Comparison of ENCODE assay signal across 8 mouse cellular contexts in genomic region chr1:23382806-23383653, GRCm38 (mm10). TPM values are rescaled to one million over a fixed set of nuclear protein-coding genes. Genes with fewer than 3 reads are reported as not detected.
DNase-seq lines count a peak whose midpoint lies in the region; ATAC-seq lines count a peak whose summit lies in the region.

No protein-coding gene starts in this region.

- under 1% methylated on average over 75 of the region's 93 CpGs for WGBS in heart, embryonic 13.5 days
- WGBS in liver, embryonic 12.5 days (ENCODE audit: insufficient replicate concordance), result under 1% methylated on average over 57 of the region's 93 CpGs
- WGBS in stomach, embryonic 15.5 days, result under 1% methylated on average over 63 of the region's 93 CpGs

- H3K4me3 ChIP-seq in brown adipose tissue, adult 24 weeks (ENCODE audit: insufficient read depth, low read depth, low read length), result peak overlapping the region; percentile 85
- H3K4me3 ChIP-seq in heart, embryonic 13.5 days, result peak overlapping the region; percentile 86
- H3K4me3 ChIP-seq in liver, embryonic 12.5 days, result peak overlapping the region; percentile 90
- peak overlapping the region; percentile 80 for H3K4me3 ChIP-seq in stomach, embryonic 15.5 days (replicated peaks)

- H3K9me3 ChIP-seq in heart, embryonic 13.5 days, result no peaks in the 10 kb centered on the region
- H3K9me3 ChIP-seq in liver, embryonic 12.5 days (replicated peaks), result no peaks in the 10 kb centered on the region
- no peaks in the 10 kb centered on the region for H3K9me3 ChIP-seq in stomach, embryonic 15.5 days

- peak; percentile 64 for DNase-seq in CD4-positive helper T cell, adult 2 months (ENCODE audit: low read depth, low spot score)
- peak; percentile 47 for DNase-seq in fat pad, adult 2 months (ENCODE audit: extremely low read depth, low read depth, low spot score)
- peak; percentile 99 for DNase-seq in kidney, postnatal 10 days
- peak; percentile 77 to 80 for DNase-seq in natural killer cell, adult 2 months (ENCODE audit: low spot score in 2 of 2)

- peak overlapping the region; percentile 92 for H3K9ac ChIP-seq in heart, embryonic 13.5 days
- H3K9ac ChIP-seq in liver, embryonic 12.5 days, result peak overlapping the region; percentile 96
- peak overlapping the region; percentile 78 for H3K9ac ChIP-seq in stomach, embryonic 15.5 days

- H3K4me2 ChIP-seq in heart, embryonic 13.5 days, result peak overlapping the region; percentile 90
- peak overlapping the region; percentile 96 for H3K4me2 ChIP-seq in liver, embryonic 12.5 days
- peak overlapping the region; percentile 99 for H3K4me2 ChIP-seq in stomach, embryonic 15.5 days

- H3K36me3 ChIP-seq in heart, embryonic 13.5 days, result no peaks in the 10 kb centered on the region
- peaks cover 10% of the 10 kb centered on the region; the same call in 1 of the 2 replicates for H3K36me3 ChIP-seq in liver, embryonic 12.5 days
- no peaks in the 10 kb centered on the region for H3K36me3 ChIP-seq in stomach, embryonic 15.5 days

- H3K27ac ChIP-seq in brown adipose tissue, adult 24 weeks (replicated peaks; ENCODE audit: low read depth, low read length), result peak overlapping the region; percentile 32
- H3K27ac ChIP-seq in heart, embryonic 13.5 days (replicated peaks), result peak overlapping the region; percentile 88
- H3K27ac ChIP-seq in liver, embryonic 12.5 days, result peak overlapping the region; percentile 92
- peak overlapping the region; percentile 85 for H3K27ac ChIP-seq in stomach, embryonic 15.5 days

- H3K27me3 ChIP-seq in heart, embryonic 13.5 days (replicated peaks), result no peaks in the 10 kb centered on the region
- H3K27me3 ChIP-seq in liver, embryonic 12.5 days (replicated peaks), result no peaks in the 10 kb centered on the region
- no peaks in the 10 kb centered on the region for H3K27me3 ChIP-seq in stomach, embryonic 15.5 days (replicated peaks)

- ATAC-seq in heart, embryonic 13.5 days (ENCODE audit: extremely low read depth, insufficient number of reproducible peaks, low FRiP score, low TSS enrichment), result peak; percentile 99
- ATAC-seq in liver, embryonic 12.5 days, result peak; percentile 96
- ATAC-seq in stomach, embryonic 15.5 days (ENCODE audit: insufficient read depth, low FRiP score, low read depth), result peak; percentile 99

- no peaks in the 10 kb centered on the region; the same call in 1 of the 2 replicates for H3K4me1 ChIP-seq in brown adipose tissue, adult 24 weeks (ENCODE audit: control insufficient read depth, insufficient read depth, insufficient read length, low read length)
- H3K4me1 ChIP-seq in heart, embryonic 13.5 days, result peaks cover 40% of the 10 kb centered on the region
- peaks cover 58% of the 10 kb centered on the region for H3K4me1 ChIP-seq in liver, embryonic 12.5 days
- H3K4me1 ChIP-seq in stomach, embryonic 15.5 days, result 0 out of 2 replicates have a peak, but pooled peaks cover 5% of the 10 kb centered on the region

RNA-seq across cellular contexts. Expression of gene Ogfrl1, which starts 14.5 kb away (rescaled TPM):
- 3.1 and 6.3 TPM in 2 replicates for polyA plus RNA-seq in brown adipose tissue, adult 24 weeks (2012; ENCODE audit: insufficient read depth, insufficient read length, missing spikeins)
- polyA plus RNA-seq in heart, embryonic 13.5 days (2015; fragmentation: Nextera tagmentation; extraction: Ambion mirVana), result 6.2 and 8.3 TPM in 2 replicates
- polyA plus RNA-seq in liver, embryonic 12.5 days (2016; fragmentation: Nextera tagmentation; extraction: Ambion mirVana), result 21.3 and 24.0 TPM in 2 replicates
- 8.2 and 9.2 TPM in 2 replicates for polyA plus RNA-seq in stomach, embryonic 15.5 days (2015; fragmentation: Nextera tagmentation; extraction: Ambion mirVana)

Comparison
In these comparisons a context has a peak if more than half of its experiments do, and no peak if none do; other contexts are left out.
1. Peak in every context shown above with its lines: DNase-seq, ATAC-seq, H3K4me3 ChIP-seq and H3K27ac ChIP-seq.
2. DNase-seq: peak in every context shown above with its lines; median percentile 99 in kidney, postnatal 10 days; 78 in natural killer cell, adult 2 months; 64 in CD4-positive helper T cell, adult 2 months; 47 in fat pad, adult 2 months.
3. H3K27ac ChIP-seq: peak in every context shown above with its lines; median percentile 92 in liver, embryonic 12.5 days; 88 in heart, embryonic 13.5 days; 85 in stomach, embryonic 15.5 days; 32 in brown adipose tissue, adult 24 weeks.